In genomic region chr17:63575316-63576007, GRCm38 (mm10) we compare ENCODE assay signal across 9 mouse cellular contexts.
A peak's percentile ranks its signal among the peaks of the same experiment; 100 is the strongest.
DNase-seq lines count a peak whose midpoint lies in the region; ATAC-seq and TF ChIP-seq lines count a peak whose summit lies in the region.
"Had no signal": no experiment of that assay in that cellular context is flagged by ENCODE, and none has a peak within 500 bp of the region (broad histone marks: within the 10 kb centered on the region; RNA-seq: fewer than 3 reads in every experiment).

No protein-coding gene starts in this region.

- 77% methylated on average over 4 of the region's 4 CpGs for WGBS in kidney, postnatal 0 days

- H3K4me3 ChIP-seq in kidney, postnatal 0 days (replicated peaks; ENCODE audit: low read depth, low read length), result no peak overlapping the region
- H3K4me3 ChIP-seq: liver, embryonic 15.5 days had no signal

- H3K27ac ChIP-seq in kidney, postnatal 0 days, result no peak overlapping the region
- H3K27ac ChIP-seq: liver, embryonic 15.5 days had no signal

- ATAC-seq in kidney, postnatal 0 days (replicated peaks; ENCODE audit: low FRiP score, low read depth), result no peak

- peak; percentile 77 for TF ChIP-seq CTCF in kidney, postnatal 0 days (IDR thresholded peaks at IDR 0.05; ENCODE audit: low read depth)

- DNase-seq in ovary, postnatal 14 days (ENCODE audit: low spot score), result peak; percentile 28
- DNase-seq in ovary, postnatal 10 days (ENCODE audit: low spot score), result no peak
- peak; percentile 65 to 68 for DNase-seq in cerebellum, adult 18-20 months
- DNase-seq in frontal cortex, adult 2 months (ENCODE audit: extremely low spot score in 1 of 2, low spot score in 1 of 2), result peak; percentile 31 to 82
- DNase-seq in kidney, postnatal 0 days (ENCODE audit: low spot score), result peak; percentile 85
- DNase-seq in lung, postnatal 14 days, result peak; percentile 13
- DNase-seq in skeletal muscle tissue, adult 2 months (ENCODE audit: low read depth, low spot score), result peak; percentile 7
- no peak for DNase-seq in thymus, postnatal 25 days

- no peaks in the 10 kb centered on the region for H3K9me3 ChIP-seq in kidney, postnatal 0 days (replicated peaks; ENCODE audit: low read length)
- H3K9me3 ChIP-seq: liver, embryonic 15.5 days had no signal

- H3K4me1 ChIP-seq in kidney, postnatal 0 days (replicated peaks; ENCODE audit: insufficient read depth, low read length), result no peaks in the 10 kb centered on the region
- H3K4me1 ChIP-seq: liver, embryonic 15.5 days had no signal

- H3K4me2 ChIP-seq in kidney, postnatal 0 days (ENCODE audit: low read length), result no peak overlapping the region
- H3K4me2 ChIP-seq: liver, embryonic 15.5 days had no signal

- H3K36me3 ChIP-seq in kidney, postnatal 0 days (ENCODE audit: insufficient read depth, low read length), result no peaks in the 10 kb centered on the region
- H3K36me3 ChIP-seq: liver, embryonic 15.5 days had no signal

- no peaks in the 10 kb centered on the region for H3K27me3 ChIP-seq in kidney, postnatal 0 days (ENCODE audit: insufficient read depth, low read length)
- H3K27me3 ChIP-seq: liver, embryonic 15.5 days had no signal

- no peak overlapping the region for H3K9ac ChIP-seq in kidney, postnatal 0 days (ENCODE audit: low read depth, low read length)
- H3K9ac ChIP-seq: liver, embryonic 15.5 days had no signal

Comparison
In these comparisons a context has a peak if more than half of its experiments do, and no peak if none do; other contexts are left out.
1. DNase-seq: peak in ovary, postnatal 14 days (single experiment), cerebellum, adult 18-20 months (2 of 2), frontal cortex, adult 2 months (2 of 2), kidney, postnatal 0 days (single experiment), lung, postnatal 14 days (single experiment) and skeletal muscle tissue, adult 2 months (single experiment); none in ovary, postnatal 10 days (single experiment) and thymus, postnatal 25 days (single experiment).